Mouse (Mus musculus): ENCODE results near the gene Bcap31. TPM values are rescaled to one million over a fixed set of nuclear protein-coding genes. Genes with fewer than 3 reads are reported as not detected.

Gene Bcap31
- polyA plus RNA-seq, 1 experiment from 2014 or later, result 159 TPM

DNA sequence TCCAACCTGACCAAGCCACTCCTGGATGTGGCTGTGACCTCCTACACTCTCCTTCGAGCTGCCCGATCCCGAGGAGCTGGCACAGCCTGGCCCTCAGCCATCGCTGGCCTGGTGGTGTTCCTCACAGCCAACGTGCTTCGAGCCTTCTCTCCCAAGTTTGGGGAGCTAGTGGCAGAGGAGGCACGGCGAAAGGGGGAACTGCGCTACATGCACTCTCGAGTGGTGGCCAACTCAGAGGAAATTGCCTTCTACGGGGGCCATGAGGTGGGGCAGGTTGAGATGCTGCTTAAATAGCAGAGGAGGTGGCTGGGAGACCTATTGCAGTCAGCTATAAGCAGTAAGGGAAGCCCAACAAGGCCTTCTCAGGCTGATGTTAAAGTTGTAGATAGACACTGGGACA lies 1.7 kb upstream of the Bcap31 start:
- peaks cover 32% of the 10 kb centered on the region for H3K4me1 ChIP-seq
- H3K9me3 ChIP-seq (replicated peaks), result no peaks in the 10 kb centered on the region
- H3K27me3 ChIP-seq (ENCODE audit: low read depth, poor library complexity, severe bottlenecking), result peaks cover 69% of the 10 kb centered on the region
- peak overlapping the region; percentile 86 for H3K27ac ChIP-seq
- H3K4me3 ChIP-seq, result peak overlapping the region; percentile 60
- WGBS, result 74% methylated on average over 11 of the region's 11 CpGs
- H3K36me3 ChIP-seq, result peaks cover 13% of the 10 kb centered on the region
- no peak for DNase-seq (ENCODE audit: low spot score)

DNA sequence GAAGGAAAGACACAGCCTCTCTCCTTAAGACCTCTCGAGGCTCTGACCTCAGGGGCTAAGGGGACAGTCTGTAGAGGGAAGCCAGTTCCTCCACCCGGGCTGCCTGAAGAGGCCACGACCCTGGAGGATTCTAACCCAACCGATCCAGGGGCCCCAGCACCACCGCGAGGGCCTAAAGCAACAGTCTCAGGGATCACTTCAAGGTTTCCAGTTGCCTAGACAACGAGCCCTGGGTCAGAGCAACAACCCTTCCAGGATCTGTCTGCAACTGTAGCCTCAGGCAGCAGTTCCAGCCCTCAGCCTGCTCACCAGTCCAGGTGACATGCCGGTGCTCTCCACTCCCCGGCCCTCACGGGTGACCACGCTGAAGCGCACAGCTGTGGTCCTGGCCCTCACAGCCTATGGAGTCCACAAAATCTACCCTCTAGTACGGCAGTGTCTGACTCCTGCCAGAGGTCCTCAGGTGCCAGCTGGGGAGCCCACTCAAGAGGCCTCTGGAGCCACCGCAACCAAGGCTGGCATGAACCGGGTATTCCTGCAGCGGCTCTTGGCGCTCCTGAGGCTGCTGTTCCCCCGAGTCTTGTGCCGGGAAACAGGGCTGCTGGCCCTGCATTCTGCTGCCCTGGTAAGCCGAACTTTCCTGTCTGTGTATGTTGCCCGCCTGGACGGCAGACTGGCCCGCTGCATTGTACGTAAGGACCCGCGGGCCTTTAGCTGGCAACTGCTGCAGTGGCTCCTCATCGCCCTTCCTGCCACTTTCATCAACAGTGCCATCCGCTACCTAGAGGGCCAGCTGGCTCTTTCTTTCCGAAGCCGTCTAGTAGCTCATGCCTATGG lies 952 bp upstream of the Bcap31 start:
- WGBS, result 32% methylated on average over 30 of the region's 30 CpGs
- Histone ChIP-seq H3K4me3 (peak overlapping the region; percentile 60), H3K9me3 (replicated peaks) (no peaks in the 10 kb centered on the region), H3K36me3 (peaks cover 21% of the 10 kb centered on the region), H3K27me3 (ENCODE audit: low read depth, poor library complexity, severe bottlenecking) (peaks cover 69% of the 10 kb centered on the region), H3K4me1 (peaks cover 32% of the 10 kb centered on the region), H3K27ac (peak overlapping the region; percentile 86)
- no peak for DNase-seq (ENCODE audit: low spot score)

DNA sequence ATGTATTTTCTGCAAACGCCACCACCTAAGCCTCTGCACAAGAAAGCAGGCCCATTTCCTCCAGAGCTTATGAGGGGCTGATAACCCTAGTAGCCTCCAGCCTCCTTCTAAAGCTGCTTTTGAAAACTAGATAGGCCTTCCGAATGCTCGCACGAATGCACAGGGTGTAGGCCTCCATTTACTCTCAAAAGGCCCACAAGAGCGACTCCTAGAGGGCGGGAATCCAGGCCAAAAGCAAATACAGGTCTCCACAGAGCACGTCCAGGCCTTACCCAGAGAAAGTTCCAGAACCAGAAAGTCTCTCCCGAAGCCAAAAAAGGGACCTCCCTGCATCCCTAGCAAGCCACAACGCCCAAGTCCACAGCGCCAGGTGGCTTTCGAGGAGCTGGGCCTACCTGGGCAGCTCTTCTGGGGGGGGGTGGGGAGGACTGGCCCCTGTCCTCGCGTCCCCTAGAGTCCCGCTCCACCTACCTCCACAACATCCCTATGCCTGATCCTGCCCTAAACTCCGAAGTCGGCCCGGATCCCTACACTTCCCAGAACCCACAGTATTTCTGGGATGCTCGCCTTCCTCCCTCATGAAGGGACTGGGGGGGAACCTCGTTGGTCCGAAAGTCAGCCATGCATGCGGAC lies 383 bp downstream of the Bcap31 start:
- Histone ChIP-seq H3K4me3 (peak overlapping the region; percentile 60), H3K9me3 (replicated peaks) (no peaks in the 10 kb centered on the region), H3K36me3 (peaks cover 34% of the 10 kb centered on the region), H3K4me1 (peaks cover 32% of the 10 kb centered on the region), H3K27ac (peak overlapping the region; percentile 86), H3K27me3 (ENCODE audit: low read depth, poor library complexity, severe bottlenecking) (peaks cover 72% of the 10 kb centered on the region)
- 19% methylated on average over 21 of the region's 21 CpGs for WGBS
- DNase-seq (ENCODE audit: low spot score), result peak; percentile 31

DNA sequence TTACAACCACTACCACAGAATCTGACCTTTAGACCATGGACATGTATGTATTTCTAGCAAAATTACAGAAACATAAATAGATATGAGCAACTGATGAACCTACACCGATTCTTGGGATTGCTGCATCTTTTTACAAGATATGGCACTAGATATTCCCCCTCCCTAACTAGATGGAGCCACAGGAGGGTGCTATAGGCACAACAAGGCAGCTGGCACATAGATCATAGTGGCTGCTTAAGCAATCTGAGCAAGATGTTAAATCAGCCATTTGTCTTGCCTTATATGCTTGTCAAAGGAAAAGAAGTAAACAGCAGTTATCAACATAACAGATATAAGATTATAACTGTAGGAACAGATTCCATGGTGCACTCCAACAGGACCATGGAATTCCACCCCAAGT lies 15.5 kb downstream of the Bcap31 start:
- no peak for DNase-seq (ENCODE audit: low spot score)
- H3K36me3 ChIP-seq, result peaks cover 50% of the 10 kb centered on the region
- no peak overlapping the region for H3K27ac ChIP-seq
- H3K9me3 ChIP-seq (replicated peaks), result no peaks in the 10 kb centered on the region
- H3K4me1 ChIP-seq, result no peaks in the 10 kb centered on the region
- WGBS, result 90% methylated on average over 1 of the region's 1 CpGs
- H3K27me3 ChIP-seq (ENCODE audit: low read depth, poor library complexity, severe bottlenecking), result peaks cover 16% of the 10 kb centered on the region
- H3K4me3 ChIP-seq, result no peak overlapping the region

DNA sequence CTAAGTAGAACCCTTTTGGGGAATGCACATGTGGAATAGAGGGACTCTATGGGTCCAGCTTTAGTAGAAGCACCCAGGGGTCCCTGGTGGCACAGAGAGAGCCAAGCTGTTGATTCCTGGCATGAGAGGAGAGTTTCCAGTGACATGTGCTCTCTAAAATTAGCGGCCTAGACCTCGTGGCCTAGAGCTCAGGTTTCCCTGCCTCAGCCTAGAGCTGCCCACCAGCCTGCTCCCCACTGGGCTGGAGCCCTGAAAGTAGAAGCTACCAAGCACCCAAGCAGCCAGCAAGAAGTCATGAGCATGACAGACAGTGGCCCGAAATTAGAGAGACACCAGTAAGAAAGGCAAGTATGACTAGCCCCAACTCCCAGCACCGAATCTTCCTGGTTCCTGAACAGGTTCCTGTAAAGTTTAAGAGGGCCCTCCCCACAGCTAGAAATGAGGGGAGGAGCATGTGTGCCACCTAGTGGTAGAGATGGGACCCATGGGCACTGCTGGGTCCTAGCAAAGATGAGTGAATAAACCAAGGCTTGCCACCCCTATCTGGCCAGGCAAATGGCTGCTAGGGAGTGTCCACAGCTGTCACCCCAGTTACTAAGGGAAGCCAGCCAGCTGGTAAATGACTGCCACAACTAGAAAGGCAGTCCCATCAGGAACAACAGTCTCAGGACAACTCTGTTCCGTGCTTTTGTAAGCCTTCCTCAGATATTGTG lies 24.9 kb downstream of the Bcap31 start:
- H3K27ac ChIP-seq, result no peak overlapping the region

DNA sequence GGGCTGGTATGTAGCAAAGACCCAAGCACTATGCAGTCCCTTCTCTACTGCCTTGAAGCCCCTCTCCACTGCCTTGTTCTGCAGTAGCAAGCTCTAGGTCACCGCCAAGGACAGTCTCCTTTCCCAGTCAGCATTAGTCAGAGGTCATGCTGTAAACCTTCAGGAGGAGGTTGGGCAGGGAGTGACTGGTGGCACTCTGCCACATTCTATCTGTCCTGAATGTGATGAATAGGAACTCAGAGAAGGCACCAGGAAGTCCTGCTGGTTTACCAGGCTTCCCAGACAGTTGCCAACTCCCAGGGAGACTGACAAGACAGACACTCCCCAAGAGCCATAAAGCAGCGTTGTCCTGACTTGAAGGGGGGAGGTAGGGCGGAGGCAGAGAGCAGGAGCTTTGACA lies 30.3 kb downstream of the Bcap31 start:
- Histone ChIP-seq H3K27me3 (ENCODE audit: low read depth, poor library complexity, severe bottlenecking) (peaks cover 89% of the 10 kb centered on the region), H3K27ac (no peak overlapping the region), H3K4me3 (no peak overlapping the region), H3K9me3 (replicated peaks) (no peaks in the 10 kb centered on the region), H3K4me1 (no peaks in the 10 kb centered on the region), H3K36me3 (peaks cover 94% of the 10 kb centered on the region)
- 48% methylated on average over 3 of the region's 3 CpGs for WGBS
- DNase-seq (ENCODE audit: low spot score), result no peak

More for the DNA sequence above, 24.9 kb downstream of the Bcap31 start:
- DNase-seq (ENCODE audit: low spot score), result peak; percentile 40
- H3K9me3 ChIP-seq (replicated peaks), result no peaks in the 10 kb centered on the region
- WGBS, result 74% methylated on average over 5 of the region's 5 CpGs
- H3K4me3 ChIP-seq, result no peak overlapping the region
- no peaks in the 10 kb centered on the region for H3K4me1 ChIP-seq
- peaks cover 64% of the 10 kb centered on the region for H3K27me3 ChIP-seq (ENCODE audit: low read depth, poor library complexity, severe bottlenecking)
- peaks cover 89% of the 10 kb centered on the region for H3K36me3 ChIP-seq

DNA sequence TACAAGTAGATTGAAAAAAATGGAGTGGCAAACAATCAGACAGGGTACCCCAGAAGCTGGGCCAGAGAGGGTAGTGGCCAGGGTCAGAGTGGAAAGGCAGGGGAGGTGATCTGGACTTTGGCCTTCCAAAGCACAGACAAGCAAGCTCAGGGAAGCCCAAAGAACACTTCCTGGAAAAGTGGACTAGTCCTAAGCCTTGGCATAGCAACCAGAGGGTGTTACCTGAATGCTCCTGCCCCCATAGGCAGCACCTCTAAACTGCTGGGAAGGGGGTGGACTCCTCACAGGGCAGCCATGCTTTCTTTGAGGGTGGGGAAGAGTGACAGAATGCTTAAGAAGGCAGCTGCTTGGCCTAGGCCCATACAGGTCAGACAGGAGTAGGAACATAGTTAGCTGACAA lies 31.0 kb downstream of the Bcap31 start:
- Histone ChIP-seq H3K27ac (no peak overlapping the region), H3K4me1 (no peaks in the 10 kb centered on the region), H3K4me3 (no peak overlapping the region), H3K36me3 (peaks cover 96% of the 10 kb centered on the region), H3K9me3 (replicated peaks) (no peaks in the 10 kb centered on the region), H3K27me3 (ENCODE audit: low read depth, poor library complexity, severe bottlenecking) (peaks cover 89% of the 10 kb centered on the region)
- no peak for DNase-seq (ENCODE audit: low spot score)

DNA sequence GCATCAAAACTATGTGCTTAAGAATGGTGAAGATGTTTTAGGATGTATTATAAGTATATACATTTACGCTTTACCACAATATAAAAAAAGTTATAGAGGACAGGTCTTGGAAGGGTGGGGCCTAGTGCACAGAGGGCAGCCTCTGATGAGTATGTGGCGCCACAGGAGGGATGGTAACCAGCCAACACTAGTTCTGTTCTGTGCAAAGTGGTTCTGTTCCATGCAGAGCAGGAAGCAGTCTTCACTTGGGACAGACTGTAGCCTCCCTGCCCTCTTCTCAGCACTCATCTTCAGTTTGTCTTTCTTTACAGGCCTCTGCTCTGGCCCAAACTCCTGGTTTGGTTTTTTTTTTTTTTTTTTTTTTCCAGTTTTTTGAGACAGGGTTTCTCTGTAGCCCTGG lies 31.8 kb downstream of the Bcap31 start:
- no peak for DNase-seq (ENCODE audit: low spot score)
- Histone ChIP-seq H3K4me3 (no peak overlapping the region), H3K27me3 (ENCODE audit: low read depth, poor library complexity, severe bottlenecking) (peaks cover 89% of the 10 kb centered on the region), H3K4me1 (no peaks in the 10 kb centered on the region), H3K9me3 (replicated peaks) (no peaks in the 10 kb centered on the region), H3K36me3 (peaks cover 96% of the 10 kb centered on the region), H3K27ac (no peak overlapping the region)
- 91% methylated on average over 2 of the region's 2 CpGs for WGBS

DNA sequence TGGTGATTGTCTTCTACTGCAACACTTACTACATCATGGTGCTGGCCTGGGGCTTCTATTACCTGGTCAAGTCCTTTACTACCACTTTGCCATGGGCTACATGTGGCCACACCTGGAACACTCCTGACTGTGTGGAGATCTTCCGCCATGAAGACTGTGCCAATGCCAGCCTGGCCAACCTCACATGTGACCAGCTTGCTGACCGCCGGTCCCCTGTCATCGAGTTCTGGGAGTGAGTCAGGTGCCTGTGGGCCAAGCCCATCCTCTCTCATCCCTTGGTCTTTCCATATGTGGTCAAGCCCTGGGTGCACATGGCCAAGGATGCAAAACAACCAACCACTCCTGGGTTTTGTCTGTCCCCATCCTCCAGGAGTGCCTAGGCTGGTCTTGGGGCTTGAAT lies 39.3 kb downstream of the Bcap31 start:
- Histone ChIP-seq H3K4me1 (peaks cover 23% of the 10 kb centered on the region), H3K36me3 (peaks cover 56% of the 10 kb centered on the region), H3K27me3 (ENCODE audit: low read depth, poor library complexity, severe bottlenecking) (peaks cover 97% of the 10 kb centered on the region), H3K9me3 (replicated peaks) (no peaks in the 10 kb centered on the region), H3K27ac (no peak overlapping the region), H3K4me3 (no peak overlapping the region)
- no peak for DNase-seq (ENCODE audit: low spot score)
- WGBS, result 95% methylated on average over 4 of the region's 4 CpGs

DNA sequence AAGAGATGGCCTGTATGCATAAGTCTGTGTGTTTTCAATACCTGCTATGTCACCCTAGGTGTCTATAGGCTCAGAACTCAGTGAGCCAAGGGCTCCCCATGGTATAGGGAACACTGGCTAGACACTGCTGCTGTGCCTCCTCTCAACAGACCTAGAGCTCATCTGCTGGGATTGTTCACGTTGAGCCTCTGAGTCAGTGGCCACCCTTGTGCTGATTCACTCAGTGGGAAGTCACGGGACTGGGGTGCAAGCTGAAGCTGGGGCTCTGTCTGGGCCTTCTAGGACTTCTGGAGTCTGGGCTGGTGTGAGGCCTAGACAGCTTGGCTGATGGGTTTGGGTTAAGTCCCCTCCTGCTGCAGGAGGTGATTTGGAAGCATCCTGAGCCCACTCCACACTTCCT lies 40.7 kb downstream of the Bcap31 start:
- Histone ChIP-seq H3K9me3 (replicated peaks) (no peaks in the 10 kb centered on the region), H3K36me3 (peaks cover 41% of the 10 kb centered on the region), H3K27me3 (ENCODE audit: low read depth, poor library complexity, severe bottlenecking) (peaks cover 92% of the 10 kb centered on the region), H3K4me1 (peaks cover 23% of the 10 kb centered on the region), H3K4me3 (peak overlapping the region; percentile 65; the same call in 1 of the 2 replicates), H3K27ac (no peak overlapping the region)
- WGBS, result 75% methylated on average over 2 of the region's 2 CpGs
- no peak for DNase-seq (ENCODE audit: low spot score)

DNA sequence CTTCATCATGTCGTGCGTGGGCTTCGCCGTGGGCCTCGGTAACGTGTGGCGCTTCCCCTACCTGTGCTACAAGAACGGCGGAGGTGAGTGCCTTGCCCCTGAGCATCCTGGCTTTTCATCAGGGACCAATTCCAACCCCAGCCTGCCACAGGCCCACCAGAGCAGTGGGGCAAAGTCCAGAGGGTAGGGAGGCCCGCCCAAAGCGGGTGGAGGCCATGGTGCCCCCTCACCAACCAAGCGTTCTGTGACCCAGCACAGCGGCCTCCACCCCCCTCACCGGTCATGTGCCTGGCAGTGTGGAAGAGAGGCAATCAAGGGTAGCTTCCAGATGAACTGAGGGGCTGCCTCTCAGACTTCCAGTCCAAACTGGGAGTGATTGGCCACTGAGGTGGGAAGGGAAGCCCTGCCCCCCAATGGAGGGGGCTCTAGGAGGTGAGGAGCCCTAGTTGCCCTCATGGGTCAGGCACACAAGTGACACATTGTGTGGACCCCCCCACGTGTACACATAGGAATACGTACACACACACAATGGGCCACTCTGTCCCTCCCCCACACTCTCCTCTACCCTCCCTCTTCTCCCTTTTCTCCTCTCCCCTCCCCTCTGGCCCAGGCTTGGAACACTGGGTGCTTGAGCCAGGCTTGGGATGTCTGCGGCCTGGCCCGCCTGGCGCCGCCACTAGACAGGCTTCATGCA lies 41.9 kb downstream of the Bcap31 start:
- peak overlapping the region; percentile 65 for H3K4me3 ChIP-seq
- peak; percentile 41 for DNase-seq (ENCODE audit: low spot score)
- peaks cover 23% of the 10 kb centered on the region for H3K4me1 ChIP-seq
- peaks cover 92% of the 10 kb centered on the region for H3K27me3 ChIP-seq (ENCODE audit: low read depth, poor library complexity, severe bottlenecking)
- H3K27ac ChIP-seq, result peak overlapping the region; percentile 85
- 23% methylated on average over 20 of the region's 20 CpGs for WGBS
- H3K36me3 ChIP-seq, result peaks cover 30% of the 10 kb centered on the region
- H3K9me3 ChIP-seq (replicated peaks), result no peaks in the 10 kb centered on the region

DNA sequence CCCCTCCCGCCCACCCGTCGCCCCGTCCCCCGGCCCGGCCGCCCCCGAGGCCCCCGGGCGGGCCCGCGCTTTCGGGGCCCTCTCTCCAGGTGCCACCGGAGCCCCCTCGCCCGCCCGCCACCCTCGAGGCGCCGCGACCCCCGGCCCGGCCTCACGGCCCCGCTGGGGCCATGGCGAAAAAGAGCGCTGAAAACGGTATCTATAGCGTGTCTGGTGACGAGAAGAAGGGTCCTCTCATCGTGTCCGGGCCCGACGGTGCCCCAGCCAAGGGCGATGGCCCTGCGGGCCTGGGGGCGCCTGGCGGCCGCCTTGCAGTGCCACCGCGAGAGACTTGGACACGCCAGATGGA lies 42.4 kb downstream of the Bcap31 start:
- Histone ChIP-seq H3K36me3 (peaks cover 25% of the 10 kb centered on the region), H3K4me3 (peak overlapping the region; percentile 65), H3K27ac (peak overlapping the region; percentile 85), H3K27me3 (ENCODE audit: low read depth, poor library complexity, severe bottlenecking) (peaks cover 86% of the 10 kb centered on the region), H3K4me1 (peaks cover 23% of the 10 kb centered on the region), H3K9me3 (replicated peaks) (no peaks in the 10 kb centered on the region)
- WGBS, result 12% methylated on average over 28 of the region's 42 CpGs
- DNase-seq (ENCODE audit: low spot score), result peak; percentile 40
